Mouse (Mus musculus) ovary, adult 18-20 months (tissue): Measurements from ENCODE around the gene Ccl6.
"Not testable (repeated sequence)": the region's sequence is repeated elsewhere in the genome, so short reads cannot be mapped to it uniquely, and the experiment has no call there.

Experiments used
- DNase-seq: peaks from one replicate; pipeline ENCODE4 v3.0.0; 2022; ENCODE audit warnings: low spot score, mixed read lengths

Gene Ccl6

DNA sequence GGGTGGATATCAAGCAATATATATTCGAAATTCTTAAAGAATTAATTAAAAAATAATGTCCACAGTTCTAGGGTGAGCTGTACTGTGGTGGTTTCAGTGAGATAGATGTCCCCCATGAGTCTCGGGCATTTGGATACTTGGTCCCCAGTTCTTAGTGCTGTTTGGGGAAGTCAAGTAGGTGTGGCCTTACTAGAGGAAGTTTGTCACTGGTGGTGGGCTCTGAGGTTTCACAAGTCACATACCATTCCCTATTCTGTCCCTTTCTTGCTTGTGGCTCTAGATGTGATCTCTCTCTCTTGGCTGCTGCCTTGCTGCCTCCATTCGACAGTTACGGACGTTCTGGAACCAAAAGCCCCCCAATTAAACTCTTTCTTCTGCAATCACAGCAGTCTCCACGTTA is 32.5 kb downstream of the Ccl6 start:
- DNase-seq: no peak

DNA sequence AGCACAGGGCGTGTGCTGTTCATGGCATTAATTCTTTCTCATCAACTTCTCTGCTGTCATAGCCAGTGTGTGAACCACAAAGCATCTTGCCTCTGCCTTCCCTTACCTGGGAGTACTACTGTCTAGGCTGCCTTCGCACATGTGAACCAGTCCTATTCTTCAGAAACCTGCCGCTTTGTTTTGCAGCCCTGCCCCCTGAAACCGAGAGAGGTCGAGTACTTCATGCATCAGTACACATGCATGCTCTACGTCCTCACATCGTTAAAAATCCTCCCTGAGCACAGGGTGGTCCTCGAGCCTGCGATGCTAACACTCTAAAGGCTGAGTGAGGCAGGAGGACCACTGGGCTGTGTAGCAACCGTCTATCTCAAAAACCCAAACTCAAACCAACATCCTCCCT is 35.8 kb downstream of the Ccl6 start:
- DNase-seq: no peak

DNA sequence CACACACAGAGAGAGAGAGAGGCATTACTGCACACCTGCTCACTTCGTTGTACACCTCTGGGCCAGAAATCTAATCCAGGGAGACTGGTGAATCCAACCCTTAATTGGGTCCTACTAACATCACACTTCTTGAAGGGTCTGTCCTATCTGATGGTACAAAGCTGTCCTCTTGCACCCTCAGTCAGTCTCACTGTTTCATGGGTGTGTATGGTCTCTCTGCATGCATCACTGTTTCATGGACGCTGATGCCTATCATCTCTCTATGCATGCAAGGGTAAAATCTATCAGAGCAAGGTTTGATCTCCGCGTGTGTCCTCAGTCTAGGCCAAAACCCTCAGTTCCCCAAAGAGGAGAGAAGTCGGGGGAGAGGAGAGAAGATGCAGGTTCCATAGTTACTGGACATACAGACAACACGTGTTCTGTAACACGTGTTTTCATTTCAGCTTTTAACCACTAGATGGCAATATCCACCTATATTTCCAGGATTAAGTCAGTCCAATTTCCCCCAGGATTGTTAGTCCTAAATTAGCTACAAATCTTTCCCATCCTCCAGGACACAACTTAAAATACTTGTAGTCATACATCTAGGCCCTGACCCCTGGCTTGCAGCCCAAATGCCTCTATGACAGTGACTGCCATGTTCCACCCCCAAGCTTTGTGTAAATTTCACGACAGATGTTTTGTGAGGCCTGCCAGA is 36.7 kb downstream of the Ccl6 start:
- no peak for DNase-seq

DNA sequence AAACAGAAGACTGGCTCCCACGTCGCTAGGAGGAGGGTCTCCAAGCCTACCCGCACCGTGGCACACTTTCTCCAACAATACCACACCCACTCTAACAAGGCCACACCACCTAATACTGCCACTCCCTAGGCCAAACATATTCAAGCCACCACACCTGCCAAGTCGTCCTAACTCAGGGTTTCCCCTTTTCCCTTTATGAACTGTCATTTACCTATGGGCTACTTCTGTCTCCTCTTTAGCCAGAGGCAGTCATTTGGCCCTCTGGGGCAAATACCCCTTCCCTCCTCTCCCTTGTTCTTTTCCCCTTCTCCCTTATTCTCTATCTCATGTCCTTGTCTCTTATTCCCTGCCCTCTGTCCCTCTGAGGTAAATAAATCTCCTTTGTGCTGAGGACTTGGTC is 41.2 kb downstream of the Ccl6 start:
- DNase-seq: no peak

DNA sequence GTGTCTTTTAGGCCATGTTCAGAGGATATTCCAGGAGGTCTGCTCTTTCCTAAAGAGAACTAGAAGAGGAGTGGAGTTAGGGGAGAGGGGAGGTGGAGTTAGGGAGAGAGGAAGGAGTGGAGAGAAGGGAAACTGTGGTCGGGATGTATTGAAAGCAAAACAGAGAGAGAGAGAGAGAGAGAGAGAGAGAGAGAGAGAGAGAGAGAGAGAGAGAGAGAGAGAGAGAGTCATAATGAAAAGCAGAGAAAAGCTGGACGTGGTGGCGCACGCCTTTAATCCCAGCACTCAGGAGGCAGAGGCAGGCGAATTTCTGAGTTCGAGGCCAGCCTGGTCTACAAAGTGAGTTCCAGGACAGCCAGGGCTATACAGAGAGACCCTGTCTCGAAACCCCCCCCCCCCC is 41.9 kb downstream of the Ccl6 start:
- DNase-seq: not testable (repeated sequence)

DNA sequence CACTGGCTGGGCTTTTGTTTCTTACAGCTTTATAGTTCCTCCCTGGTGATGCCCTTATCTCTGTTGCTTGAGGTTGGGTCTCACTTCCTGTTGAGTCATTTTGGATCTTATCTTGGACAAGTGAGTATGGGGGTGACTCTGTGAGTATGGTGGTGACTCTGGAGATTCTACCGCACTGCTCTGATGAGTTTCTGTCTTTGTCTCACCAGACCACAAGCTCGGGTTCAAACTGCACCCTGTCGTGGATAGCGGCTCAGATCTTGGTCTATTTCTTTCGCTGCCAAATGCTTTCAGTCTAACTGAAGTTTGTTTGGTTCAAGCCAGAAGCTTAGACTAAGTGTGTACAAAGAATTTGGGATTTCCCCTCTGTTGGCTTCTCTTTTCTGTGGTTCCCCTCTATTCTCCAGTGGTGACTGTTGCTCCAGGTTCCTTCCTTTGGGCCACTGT is 42.7 kb downstream of the Ccl6 start:
- DNase-seq: no peak

DNA sequence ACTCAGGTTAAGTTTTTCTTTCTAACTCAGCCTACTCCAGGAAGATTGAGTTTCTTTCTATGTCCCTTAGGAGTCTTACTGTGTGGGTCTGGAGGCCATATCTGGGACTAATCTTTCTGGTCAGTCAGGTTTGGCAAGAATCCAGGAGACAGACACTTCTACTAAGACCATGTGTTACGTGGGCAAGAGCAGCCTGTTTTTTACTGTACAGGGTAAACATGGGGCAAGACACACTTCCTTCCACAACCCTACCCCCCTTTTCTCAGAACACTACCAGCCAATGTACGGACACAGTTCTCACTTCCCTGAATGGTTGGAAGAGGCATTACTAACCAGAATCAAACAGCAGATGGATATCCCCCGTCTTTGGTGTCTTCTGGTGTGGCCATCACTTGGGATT is 48.7 kb downstream of the Ccl6 start:
- no peak for DNase-seq

DNA sequence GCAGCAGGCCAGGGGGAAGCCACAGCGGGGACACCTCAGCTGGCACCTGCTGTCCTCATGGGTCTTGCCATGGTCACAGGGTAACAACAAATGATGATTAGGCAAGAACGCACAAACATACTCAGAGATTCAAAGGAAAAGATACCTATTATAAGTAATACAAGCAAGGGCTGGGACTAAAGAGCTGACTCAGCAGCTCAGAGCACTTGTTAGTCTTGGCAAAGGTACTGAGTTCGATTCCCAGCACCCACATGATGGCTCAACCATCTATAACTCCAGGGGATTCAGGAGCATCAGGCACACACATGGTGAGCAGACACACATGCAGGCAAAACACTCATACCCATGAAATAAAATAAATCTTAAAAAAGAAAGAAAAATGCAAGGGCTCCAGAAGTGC is 51.5 kb downstream of the Ccl6 start:
- DNase-seq: no peak

DNA sequence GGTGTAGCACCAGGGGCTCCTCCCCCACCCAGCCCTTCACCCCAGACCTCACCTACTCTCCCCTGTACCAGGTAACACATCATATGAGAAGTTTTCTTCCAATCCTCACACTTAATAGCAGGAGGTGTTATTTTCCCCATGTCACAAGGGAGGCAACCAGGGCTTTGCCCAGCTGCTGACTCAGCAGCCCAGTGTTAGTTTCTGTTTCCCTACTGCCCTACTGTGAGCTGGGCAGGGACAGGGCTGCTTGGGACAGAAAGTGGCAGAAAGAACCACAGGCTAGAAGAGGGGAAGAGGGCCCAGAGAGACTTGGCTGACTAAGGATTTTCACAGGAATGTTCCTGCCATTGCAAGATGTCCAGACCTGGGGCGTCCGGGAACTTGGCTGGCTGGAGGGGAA is 52.0 kb downstream of the Ccl6 start:
- DNase-seq: no peak

DNA sequence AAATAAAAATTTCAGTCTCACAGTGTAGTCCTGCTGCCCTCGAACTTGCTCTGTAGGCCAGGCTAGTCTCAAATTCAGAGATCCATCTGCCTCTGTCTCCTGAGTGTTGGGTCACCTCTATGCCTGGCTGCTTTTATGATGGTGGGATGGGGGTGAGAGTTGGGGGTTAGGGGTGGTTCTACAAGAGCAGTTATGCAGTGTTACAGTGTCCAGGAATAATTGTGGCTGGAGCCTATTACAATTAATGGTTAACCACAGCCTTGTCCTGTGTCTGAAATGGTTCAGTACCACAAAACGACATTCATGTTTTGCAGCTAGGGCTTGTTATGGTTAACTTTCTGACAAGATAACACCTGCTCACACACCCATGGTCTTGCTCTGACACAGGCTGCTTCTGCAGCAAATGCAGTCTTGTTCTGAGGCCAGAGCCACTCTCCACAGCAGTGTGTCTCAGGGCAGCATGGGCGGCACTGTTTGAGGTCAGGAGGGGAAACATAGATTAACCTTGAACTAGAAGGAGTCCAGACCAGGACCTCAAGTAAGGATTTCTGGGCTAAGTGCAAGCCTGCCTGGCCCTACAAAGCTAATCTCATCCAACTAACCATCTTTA is 54.1 kb downstream of the Ccl6 start:
- no peak for DNase-seq
